Mouse (Mus musculus) Patski (cell line): Measurements from ENCODE around the gene Colgalt2. TPM values are rescaled to one million over a fixed set of nuclear protein-coding genes. Genes with fewer than 3 reads are reported as not detected.

Experiments used
- ATAC-seq: fragments of 100-300 bp; one replicate; pipeline ENCODE4 v1.8.0; 2021
- CTCF ChIA-PET: fragments of 350-600 bp; sonication (Branson Sonifier 250); formaldehyde crosslinking; loops from one replicate; lab custom pipeline; 2022; ENCODE audit warnings: inconsistent platforms; lab: Charles Lee
- POLR2A ChIA-PET: fragments of 350-600 bp; sonication (Branson Sonifier 250); formaldehyde crosslinking; loops from one replicate; lab custom pipeline; 2022; ENCODE audit warnings: antibody characterized with exemption, inconsistent platforms; lab: Charles Lee
- DNase-seq: peaks from one replicate; pipeline ENCODE4 v3.0.0-alpha.2; 2011; ENCODE audit warnings: low read depth, low spot score
- H3K27me3 ChIP-seq: fragments of 371-371 bp; one replicate; pipeline ENCODE4 v1.5.1; 2021
- CTCF ChIP-seq: fragments of 100-300 bp; IDR thresholded peaks from one replicate; pipeline ENCODE4 v1.5.1; 2021
- in situ Hi-C: fragments of 300-500 bp; cut with MboI; formaldehyde crosslinking; loops from 3 replicates; pipeline ENCODE4 v1.11.1; 2018; ENCODE audit warnings: low pct_unique_long_range_greater_than_20kb, mixed read lengths
- polyA plus RNA-seq: library from polyadenylated mRNA; unstranded; gene quantifications from one replicate; pipeline ENCODE4 v1.2.3, GENCODE M21; 2021

Gene Colgalt2
- polyA plus RNA-seq, 1 experiment from 2014 or later: not detected

DNA sequence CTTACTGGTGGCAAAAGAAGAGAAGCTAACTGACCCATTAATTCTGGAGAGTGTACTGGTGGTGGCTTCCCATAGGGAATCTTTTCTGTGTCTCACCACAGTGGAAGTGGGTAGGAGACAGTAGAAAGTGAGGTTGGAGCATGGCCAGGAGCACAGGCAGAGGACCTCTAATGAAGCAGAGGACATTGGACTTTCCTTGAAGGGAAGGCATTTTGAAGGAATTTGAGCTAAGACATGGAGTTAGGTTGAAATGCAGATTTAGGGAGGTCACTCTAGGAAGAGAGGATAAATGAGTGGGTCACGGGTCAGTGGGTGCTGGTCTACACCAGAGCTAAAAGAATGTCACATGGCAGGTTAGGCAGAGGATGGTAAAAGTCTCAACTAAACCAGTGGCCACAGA lies 91.2 kb downstream of the Colgalt2 start:
- POLR2A ChIA-PET: no interaction called here
- in situ Hi-C loops: no loop called here
- DNase-seq (no peak), ATAC-seq (no peak)
- CTCF ChIA-PET: no interaction called here
- no peaks in the 10 kb centered on the region for H3K27me3 ChIP-seq
- no peak for TF ChIP-seq CTCF

DNA sequence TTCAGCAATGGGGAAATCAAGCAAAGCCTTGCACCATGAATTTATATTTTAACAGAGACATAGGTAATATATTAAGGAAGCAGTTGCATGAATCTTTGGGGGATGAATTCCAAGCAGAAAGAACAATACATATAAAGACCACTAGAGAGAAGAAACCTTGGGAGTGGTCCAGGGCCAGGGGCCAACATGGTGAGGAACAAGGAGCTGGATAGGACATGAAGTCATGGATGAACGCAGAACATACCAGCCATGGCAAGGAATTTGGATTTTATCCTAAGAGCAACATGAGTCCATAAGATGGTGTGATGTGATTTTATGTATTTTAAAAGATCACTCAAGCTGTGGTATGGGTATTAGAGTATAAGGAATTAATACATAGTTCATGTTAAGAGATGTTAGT lies 92.6 kb downstream of the Colgalt2 start:
- POLR2A ChIA-PET: no interaction called here
- in situ Hi-C loops: no loop called here

DNA sequence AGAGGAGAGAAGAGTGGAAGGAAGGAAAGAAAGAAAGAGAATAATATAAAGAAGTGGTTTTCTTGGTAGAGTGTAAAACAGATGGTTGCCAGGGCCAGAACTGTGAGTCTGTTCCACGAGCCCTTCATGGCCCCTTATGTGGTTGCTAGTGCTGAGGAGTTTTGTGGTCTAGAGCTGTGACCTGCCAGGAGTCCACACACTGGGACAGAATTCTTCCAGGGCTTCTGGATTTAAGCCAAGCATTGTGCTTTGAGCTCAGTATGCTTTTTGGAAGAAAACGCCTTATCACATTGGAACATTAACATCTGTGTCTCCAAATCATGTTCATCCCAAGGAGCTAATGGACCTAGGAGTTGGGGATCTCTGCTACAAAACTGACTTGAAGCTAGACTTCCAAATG lies 97.2 kb downstream of the Colgalt2 start:
- CTCF ChIA-PET: no interaction called here
- POLR2A ChIA-PET: interaction anchor here (0.6 kb wide), 1 partner anchor 22 kb away, joined by 3 read pairs; no protein-coding TSS in a partner anchor
- in situ Hi-C loops: no loop called here
- DNase-seq (no peak), ATAC-seq (no peak)
- H3K27me3 ChIP-seq: no peaks in the 10 kb centered on the region
- TF ChIP-seq CTCF: no peak

More for the DNA sequence above, 92.6 kb downstream of the Colgalt2 start:
- DNase-seq (no peak), ATAC-seq (no peak)
- CTCF ChIA-PET: no interaction called here
- no peak for TF ChIP-seq CTCF
- no peaks in the 10 kb centered on the region for H3K27me3 ChIP-seq

DNA sequence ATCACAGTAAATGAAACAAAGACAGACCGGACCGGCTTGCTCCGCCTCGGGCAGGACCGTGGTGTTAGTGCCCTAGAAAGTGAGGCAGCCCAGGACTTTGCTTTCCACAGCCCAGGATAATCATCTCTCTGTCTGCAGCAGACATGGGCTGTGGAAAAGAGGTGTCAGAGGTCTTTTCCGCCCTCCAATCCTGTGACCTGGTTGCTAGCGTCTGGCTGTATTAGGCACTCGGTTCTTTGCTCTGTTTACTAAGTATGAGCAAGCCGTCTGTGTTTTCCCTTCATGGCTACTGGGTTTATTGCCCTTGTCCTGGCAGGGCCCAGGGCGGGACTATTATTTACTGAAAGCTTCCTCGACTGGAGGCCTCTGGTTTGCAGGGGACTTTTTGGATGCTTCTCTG lies 98.0 kb downstream of the Colgalt2 start:
- ChIA-PET CTCF (no interaction called here), POLR2A (interaction anchor here (0.6 kb wide), 1 partner anchor 23 kb away, joined by 3 read pairs; no protein-coding TSS in a partner anchor)
- TF ChIP-seq CTCF: no peak
- ATAC-seq (no peak), DNase-seq (peak; percentile 17)
- no peaks in the 10 kb centered on the region for H3K27me3 ChIP-seq
- in situ Hi-C loops: no loop called here

DNA sequence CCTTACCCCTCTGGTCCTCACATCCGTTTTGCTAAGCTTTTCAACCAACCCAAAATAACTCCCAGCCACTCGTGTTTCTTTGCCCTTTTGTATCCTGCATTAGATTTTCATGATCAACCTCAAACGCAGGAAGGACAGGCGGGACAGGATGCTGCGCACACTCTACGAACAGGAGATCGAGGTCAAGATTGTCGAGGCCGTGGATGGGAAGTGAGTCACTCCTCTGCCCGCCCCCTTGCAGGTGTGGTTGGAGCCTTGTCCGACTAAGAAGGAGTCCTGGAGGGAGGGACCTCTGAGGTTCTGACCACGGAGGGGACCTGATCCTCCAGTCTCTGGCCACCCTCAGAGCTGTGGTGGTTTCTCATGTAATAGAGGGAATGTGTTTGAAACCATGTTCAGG lies 100.2 kb downstream of the Colgalt2 start:
- in situ Hi-C loops: loop anchor here (25.0 kb wide), 1 partner anchor 663 kb away; no protein-coding TSS in a partner anchor
- ATAC-seq (no peak), DNase-seq (no peak)
- H3K27me3 ChIP-seq: no peaks in the 10 kb centered on the region
- TF ChIP-seq CTCF: no peak
- POLR2A ChIA-PET: no interaction called here
- CTCF ChIA-PET: no interaction called here

DNA sequence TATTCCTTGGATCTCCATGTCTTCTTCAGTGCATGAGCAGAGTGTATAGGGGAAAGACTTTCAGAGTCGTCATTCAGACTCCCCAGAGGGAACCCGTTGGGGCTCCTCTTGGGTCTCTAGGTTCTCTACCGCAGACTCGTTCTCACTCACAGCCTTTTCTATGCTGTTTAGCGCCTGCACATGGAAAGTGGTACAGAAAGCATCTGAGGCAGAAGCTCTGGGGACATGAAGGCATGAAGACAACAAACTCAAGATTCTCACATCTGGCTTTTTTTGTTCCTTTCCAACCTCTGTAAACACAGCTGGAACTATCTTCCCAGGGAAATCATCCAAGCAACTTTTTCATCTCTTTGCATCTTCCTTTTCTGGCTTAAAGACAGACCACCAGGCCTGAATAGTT lies 106.5 kb downstream of the Colgalt2 start:
- ATAC-seq: no peak
- ChIA-PET CTCF (no interaction called here), POLR2A (no interaction called here)
- H3K27me3 ChIP-seq: peaks cover 7% of the 10 kb centered on the region
- in situ Hi-C loops: loop anchor here (25.0 kb wide), 1 partner anchor 669 kb away; no protein-coding TSS in a partner anchor
- no peak for DNase-seq
- TF ChIP-seq CTCF: no peak

DNA sequence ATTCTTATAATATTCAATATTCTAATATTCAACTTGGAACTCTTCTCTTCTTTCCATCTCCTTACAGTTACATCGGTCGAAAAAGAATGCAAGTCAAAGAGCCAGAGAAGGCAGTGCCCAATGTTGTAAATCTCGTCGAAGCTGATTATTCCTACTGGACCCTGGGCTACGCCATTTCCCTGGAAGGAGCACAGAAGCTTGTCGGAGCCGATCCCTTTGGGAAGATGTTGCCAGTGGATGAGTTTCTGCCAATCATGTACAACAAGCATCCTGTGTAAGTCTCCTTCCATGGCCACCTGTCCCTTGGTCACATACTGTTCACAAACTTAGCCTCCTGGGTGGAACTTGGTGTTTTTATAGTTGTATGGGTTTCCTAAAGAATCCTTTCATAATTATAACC lies 107.1 kb downstream of the Colgalt2 start:
- CTCF ChIA-PET: no interaction called here
- in situ Hi-C loops: loop anchor here (25.0 kb wide), 1 partner anchor 669 kb away; no protein-coding TSS in a partner anchor
- DNase-seq (no peak), ATAC-seq (no peak)
- H3K27me3 ChIP-seq: peaks cover 7% of the 10 kb centered on the region
- no peak for TF ChIP-seq CTCF
- POLR2A ChIA-PET: interaction anchor here (1.0 kb wide), 1 partner anchor 11 kb away, joined by 3 read pairs; no protein-coding TSS in a partner anchor

DNA sequence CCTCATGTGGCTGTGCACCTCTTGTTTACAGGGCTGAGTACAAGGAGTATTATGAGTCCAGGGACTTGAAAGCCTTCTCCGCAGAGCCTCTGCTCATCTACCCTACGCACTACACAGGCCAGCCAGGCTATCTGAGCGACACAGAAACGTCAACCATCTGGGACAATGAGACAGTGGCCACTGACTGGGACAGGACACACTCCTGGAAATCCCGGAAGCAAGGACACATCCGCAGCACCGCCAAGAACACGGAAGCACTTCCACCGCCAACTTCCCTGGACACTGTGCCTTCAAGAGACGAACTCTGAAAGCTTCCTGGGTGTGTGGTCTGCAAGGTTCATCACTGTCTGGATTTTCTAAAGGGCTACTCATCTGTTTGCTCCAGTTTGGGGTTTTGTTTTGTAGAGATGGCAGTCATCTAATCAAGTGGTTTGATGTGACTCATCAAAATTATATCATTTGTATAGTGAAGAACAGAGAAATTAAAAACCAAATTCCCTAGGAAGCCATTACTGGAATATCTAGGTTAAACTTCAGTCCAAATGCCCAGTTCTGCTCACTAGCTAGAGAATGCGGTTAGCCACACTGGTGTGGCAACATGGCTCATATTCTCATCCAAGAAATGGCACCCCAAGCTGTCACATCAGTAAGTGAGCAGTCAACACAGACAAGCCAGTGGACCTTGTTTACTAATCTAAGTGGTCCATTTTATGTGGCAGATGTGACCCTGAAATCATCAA lies 109.0 kb downstream of the Colgalt2 start:
- in situ Hi-C loops: loop anchor here (25.0 kb wide), 1 partner anchor 671 kb away; no protein-coding TSS in a partner anchor
- ATAC-seq: no peak
- POLR2A ChIA-PET: no interaction called here

DNA sequence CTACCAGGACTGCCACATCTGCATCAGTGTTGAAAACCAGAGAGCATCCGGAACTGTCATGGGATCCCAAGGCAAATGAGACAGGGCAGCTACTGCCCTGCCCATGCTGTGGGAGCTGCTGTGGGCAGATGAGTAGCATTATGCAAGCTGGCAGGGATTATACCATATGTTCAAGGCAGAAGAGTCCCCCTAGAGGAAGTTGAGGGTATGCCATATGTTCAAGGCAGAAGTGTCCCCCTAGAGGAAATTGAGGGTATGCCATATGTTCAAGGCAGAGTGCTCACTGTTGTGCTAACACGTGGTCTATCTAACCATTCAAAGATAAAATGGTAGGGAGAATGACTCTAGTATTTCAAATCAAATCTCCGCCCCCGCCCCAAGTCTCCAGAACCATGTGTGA lies 111.6 kb downstream of the Colgalt2 start:
- peak; percentile 82 for ATAC-seq
- ChIA-PET CTCF (interaction anchor here (0.8 kb wide), 1 partner anchor 61 kb away, joined by 3 read pairs; no protein-coding TSS in a partner anchor), POLR2A (no interaction called here)
- no peaks in the 10 kb centered on the region for H3K27me3 ChIP-seq
- in situ Hi-C loops: loop anchor here (25.0 kb wide), 1 partner anchor 674 kb away; no protein-coding TSS in a partner anchor
- peak; percentile 31 for DNase-seq
- peak; percentile 82 for TF ChIP-seq CTCF

More for the DNA sequence above, 109.0 kb downstream of the Colgalt2 start:
- no peak for DNase-seq
- TF ChIP-seq CTCF: no peak
- H3K27me3 ChIP-seq: peaks cover 7% of the 10 kb centered on the region
- CTCF ChIA-PET: interaction anchor here (1.6 kb wide), 1 partner anchor 13 kb away, joined by 3 read pairs; no protein-coding TSS in a partner anchor

DNA sequence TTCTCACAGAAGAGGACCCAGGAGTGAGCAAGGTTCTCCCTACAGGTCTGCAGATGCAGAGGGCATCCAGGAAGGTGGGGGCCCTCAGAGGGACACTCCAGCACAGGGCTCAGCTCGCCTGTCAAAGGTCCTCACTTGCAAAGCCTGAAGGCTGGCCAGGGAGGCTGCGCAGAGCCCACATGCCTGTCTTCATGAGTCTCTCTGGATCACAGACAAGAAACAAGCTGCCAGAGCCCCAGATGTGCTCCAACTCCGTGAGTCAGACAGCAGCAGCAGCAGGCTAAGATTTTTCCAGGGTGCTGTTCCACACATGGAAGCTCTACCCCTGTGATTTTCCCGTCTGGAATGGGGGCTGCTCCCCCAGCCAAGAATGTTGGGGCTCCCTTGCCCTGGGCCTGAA lies 114.6 kb downstream of the Colgalt2 start:
- DNase-seq (no peak), ATAC-seq (no peak)
- TF ChIP-seq CTCF: no peak
- ChIA-PET CTCF (no interaction called here), POLR2A (no interaction called here)
- no peaks in the 10 kb centered on the region for H3K27me3 ChIP-seq
- in situ Hi-C loops: loop anchor here (25.0 kb wide), 1 partner anchor 677 kb away; no protein-coding TSS in a partner anchor

DNA sequence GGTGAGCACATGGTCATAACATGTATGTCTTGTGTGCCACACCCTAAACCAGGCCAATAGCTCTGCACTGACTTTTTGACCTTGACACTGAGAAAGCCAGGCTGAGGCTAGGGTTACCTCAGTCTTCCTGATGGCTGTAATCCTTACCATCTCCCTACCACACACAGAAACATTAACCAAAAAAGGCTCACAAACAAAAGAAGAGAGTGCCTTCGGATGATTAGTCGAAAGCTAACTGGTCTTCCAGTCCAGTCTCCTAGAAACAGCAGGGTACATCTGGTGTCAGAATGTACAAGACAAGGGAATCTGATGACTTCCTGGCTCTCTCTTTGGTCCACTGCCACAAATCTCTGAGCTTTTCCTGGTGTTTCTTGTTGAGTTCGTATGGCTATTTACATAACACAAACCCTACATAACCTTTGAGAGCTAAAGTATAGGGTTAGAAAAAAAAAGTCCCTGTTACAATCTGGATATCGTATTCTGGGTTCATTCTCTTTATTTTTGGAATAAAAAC lies 117.5 kb downstream of the Colgalt2 start:
- POLR2A ChIA-PET: interaction anchor here (0.5 to 1.0 kb wide), 3 partner anchors 10 to 206 kb away, joined by 3 to 6 read pairs (median 3); no protein-coding TSS in a partner anchor
- TF ChIP-seq CTCF: no peak
- in situ Hi-C loops: loop anchor here (25.0 kb wide), 1 partner anchor 680 kb away; no protein-coding TSS in a partner anchor
- CTCF ChIA-PET: no interaction called here
- no peak for ATAC-seq
- H3K27me3 ChIP-seq: no peaks in the 10 kb centered on the region
- no peak for DNase-seq
